Mouse (Mus musculus): Measurements from ENCODE around the gene Zfp704.
A peak's percentile ranks its signal among the peaks of the same experiment; 100 is the strongest.

Zfp704 gene

GRCm38 (mm10) chr3:9513703-9514110 is 96.2 kb downstream of the Zfp704 start:
- DNase-seq = no peak

GRCm38 (mm10) chr3:9512199-9512598 is 97.7 kb downstream of the Zfp704 start:
- DNase-seq = no peak

- no peak for DNase-seq
These were observed 104.1 kb downstream of the Zfp704 start for GRCm38 (mm10) chr3:9505692-9506211.

- DNase-seq = no peak
These were observed 105.5 kb downstream of the Zfp704 start for GRCm38 (mm10) chr3:9504371-9504770.

DNA sequence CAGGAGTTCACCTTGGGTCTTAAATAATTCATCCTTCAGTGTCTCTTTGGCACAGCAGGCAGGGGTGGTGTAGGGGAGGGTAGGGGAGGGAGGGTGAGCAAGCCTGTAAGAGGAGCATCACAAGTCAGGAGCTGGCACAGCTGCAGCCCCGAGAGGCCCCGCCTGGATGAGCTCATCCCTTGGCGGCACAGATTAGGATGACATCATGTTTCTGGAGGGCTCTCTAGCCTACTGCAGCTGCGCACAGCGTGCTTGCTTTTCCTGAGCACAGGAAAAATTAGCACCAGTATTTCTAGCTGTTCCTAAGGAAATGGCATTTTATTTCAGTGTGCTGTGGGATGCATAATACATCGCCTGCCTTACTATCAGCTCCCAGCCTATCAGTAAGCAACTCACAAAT is 109.2 kb downstream of the Zfp704 start:
- peak; percentile 84 for DNase-seq

DNA sequence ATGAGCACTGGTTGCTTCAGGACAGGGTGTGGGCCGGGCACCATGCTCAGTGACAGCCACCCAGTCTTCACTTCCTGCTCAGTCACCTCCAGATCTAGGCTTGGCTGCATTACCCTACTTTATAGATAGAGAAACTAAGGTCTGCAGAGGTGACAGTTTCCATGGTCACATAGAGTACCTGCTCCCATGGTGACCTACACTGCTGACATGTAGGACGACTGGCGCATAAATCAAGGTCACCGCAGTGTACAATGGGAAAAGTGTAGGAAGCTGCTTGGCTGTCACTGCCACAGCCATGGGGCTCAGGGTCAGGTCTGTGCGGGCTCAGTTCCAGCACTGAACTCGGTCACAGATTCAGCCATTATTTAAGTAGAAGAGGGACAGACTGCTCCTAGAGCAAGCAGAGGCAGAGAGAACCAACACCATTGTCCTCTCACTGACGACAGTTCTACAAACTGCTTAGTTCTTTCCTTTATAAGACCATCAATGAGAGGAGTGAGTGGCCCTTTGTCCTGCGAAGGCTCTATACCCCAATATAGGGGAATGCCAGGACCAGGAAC is 109.8 kb downstream of the Zfp704 start:
- DNase-seq = no peak

DNA sequence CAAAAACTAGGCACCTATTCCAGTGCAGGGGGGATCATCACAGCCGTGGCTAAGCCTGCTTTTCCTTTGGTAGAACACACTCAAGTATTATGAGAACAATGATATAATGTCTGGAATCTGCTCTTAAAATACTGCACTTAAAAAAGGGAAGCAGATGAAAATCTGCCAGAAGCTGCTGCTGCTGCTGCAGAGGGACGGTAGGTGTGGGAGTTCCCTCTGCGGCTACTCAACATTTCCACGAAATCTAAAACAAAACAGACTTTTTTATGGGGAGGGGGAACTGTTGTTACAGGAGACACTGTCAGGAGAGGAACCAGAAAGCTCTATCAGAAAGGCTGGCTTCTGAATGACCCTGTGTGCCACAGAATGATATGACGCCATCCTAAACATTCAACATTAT is 110.4 kb downstream of the Zfp704 start:
- DNase-seq = no peak

GRCm38 (mm10) chr3:9497260-9497659 is 112.6 kb downstream of the Zfp704 start:
- DNase-seq = no peak

DNA sequence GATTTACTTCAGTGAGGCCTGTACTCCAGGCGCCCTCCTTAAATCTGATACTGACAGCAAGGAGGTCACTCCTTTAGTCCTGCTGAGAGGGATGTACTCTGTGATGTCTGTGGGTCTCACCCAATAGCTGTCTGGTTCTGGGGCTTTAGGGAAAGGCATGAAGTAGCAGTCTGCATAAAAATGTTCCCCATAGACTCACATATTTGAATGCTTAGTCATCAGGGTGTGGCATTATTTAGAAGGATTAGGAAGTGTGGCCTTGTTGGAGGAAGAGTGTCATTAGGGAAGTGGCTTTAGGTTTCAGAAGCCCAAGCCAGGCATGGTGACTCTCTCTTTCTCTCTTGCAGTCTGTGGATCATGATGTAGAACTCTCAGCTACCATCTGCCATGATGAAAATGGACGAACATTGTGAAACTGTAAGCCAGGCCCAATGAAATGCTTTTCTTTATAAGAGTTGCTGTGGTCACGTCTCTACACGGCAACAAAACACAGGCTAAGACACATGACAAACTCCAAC is 118.1 kb downstream of the Zfp704 start:
- no peak for DNase-seq

GRCm38 (mm10) chr3:9487644-9488043 is 122.2 kb downstream of the Zfp704 start:
- DNase-seq = no peak

DNA sequence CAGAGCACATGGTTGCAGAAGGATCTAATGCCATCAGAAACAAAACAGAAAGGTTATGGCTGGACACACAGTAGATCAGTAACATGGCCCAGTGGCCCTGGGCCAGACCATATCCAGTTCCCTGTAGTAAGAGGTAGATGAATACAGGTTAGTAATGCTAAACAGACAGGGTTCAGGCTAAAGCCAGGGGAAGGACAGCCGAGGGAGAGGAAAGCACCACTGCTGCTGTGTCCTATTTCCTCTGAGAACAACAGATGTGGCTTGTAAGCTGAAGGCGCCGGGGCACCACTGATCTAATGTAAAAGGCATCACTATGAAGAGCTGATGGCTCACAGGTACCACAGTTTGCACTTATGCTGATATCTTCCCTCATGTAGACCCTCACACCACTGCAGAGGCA is 124.4 kb downstream of the Zfp704 start:
- no peak for DNase-seq

DNA sequence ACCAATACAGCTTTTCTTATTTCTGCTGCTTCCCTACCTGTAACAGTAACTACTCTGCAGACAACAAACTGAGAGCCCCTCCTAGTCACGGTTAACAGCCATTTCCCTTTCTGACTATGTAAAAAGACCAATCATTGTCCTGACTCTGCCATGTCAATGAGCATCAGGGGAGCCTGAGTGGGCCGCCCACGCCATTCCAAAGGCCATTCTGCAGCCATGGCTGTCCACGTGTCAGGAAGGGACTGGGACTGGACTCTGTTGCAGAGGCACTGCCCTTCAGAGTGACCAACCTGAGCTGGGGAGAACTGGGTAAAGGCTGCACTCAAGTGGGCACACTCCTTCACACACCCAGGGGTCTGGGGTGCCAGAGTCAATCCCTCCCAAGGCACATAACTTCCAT is 127.9 kb downstream of the Zfp704 start:
- no peak for DNase-seq

- DNase-seq = no peak
These were observed 128.5 kb downstream of the Zfp704 start for GRCm38 (mm10) chr3:9481358-9481757.

GRCm38 (mm10) chr3:9480936-9481335 is 128.9 kb downstream of the Zfp704 start:
- DNase-seq = no peak

DNA sequence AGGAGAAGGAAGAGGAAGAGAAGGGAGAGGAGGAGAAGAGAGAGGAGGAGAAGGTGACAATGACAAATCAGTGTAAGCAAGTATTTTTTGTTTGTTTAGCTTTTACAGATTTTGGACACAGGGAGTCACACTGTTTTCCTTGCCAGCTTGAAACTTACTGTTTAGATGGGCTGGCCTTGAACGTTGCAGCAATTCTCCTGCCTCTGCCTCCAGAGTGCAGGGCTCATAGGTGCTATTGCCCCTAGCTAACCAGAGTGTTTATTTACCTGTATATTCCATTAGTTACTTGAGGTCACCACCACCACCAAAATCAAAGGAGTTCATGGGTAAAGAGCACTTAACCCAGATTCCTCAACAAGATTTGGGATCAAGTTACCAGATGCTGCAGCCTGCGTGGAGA is 132.5 kb downstream of the Zfp704 start:
- DNase-seq = no peak

- DNase-seq = no peak
These were observed 133.5 kb downstream of the Zfp704 start for GRCm38 (mm10) chr3:9476336-9476735.

GRCm38 (mm10) chr3:9475501-9475900 is 134.4 kb downstream of the Zfp704 start:
- DNase-seq = no peak

DNA sequence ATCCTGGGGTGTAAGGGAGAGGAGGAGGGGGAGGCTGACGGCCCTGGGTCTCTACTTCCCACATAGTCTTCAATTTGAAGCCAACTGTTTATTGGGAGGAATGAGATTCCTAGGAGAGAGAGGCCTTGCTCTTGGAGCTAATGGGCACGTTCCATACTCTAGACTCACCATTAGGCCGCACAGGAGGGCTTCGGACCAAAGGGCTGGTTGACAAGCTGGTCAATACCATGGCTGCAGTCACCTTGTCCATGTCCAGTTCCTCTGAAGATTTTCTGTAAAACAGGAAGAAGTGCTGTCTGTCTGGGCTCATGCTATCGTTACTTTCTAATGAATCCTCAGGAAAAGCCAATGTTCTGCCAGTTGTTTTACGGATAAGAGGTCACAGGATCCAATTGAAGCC is 135.6 kb downstream of the Zfp704 start:
- no peak for DNase-seq

- DNase-seq = peak; percentile 66
These were observed 143.6 kb downstream of the Zfp704 start for GRCm38 (mm10) chr3:9466287-9466686.

- DNase-seq = no peak
These were observed 144.2 kb downstream of the Zfp704 start for GRCm38 (mm10) chr3:9465731-9466130.

- no peak for DNase-seq
These were observed 148.2 kb downstream of the Zfp704 start for GRCm38 (mm10) chr3:9461660-9462059.

DNA sequence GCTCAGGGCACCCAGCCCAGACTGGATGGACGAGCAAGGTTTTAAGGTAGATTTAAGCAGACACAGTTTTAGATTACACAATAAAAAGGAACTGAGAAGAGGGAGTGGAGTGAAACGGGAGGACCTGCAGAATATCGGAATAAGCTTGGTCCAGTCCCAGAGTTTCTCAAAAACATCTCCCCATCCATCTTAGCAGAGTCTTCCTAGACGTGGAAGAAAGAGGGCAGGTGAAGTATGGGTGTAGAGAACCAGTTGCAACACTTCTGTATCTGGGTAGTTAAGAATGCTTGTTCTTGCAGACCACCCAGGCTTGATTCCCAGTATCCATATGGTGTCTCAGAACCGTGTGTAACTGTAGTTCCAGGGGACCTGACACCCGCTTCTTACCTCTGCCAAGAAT is 149.6 kb downstream of the Zfp704 start:
- DNase-seq = no peak

DNA sequence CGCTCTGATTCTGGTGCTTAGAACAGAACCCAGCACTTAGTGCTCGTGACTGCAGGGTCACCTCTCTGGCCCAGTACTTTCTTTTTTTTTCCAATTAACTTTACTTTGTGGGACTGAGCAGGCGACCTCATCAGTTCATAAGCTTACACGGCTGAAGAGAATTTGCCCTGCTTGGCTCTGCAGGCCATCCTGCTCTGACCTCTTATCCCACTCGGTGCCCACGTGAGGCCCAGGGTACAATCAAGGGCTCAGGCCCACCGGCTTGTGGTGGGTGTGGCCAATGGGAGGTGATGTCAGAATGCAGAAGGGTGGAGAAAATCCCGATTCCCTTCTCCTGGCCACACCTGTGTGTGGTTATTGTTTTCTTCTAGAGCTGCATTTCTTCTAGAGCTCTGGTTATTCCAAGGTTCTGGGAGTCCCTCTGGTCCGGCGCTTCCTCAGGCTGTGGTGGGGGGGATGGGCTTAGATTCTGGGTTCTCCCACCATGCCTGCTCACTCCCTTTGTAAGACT is 153.4 kb downstream of the Zfp704 start:
- DNase-seq = no peak

- DNase-seq = no peak
These were observed 154.5 kb downstream of the Zfp704 start for GRCm38 (mm10) chr3:9455351-9455750.
